Mouse (Mus musculus) embryonic facial prominence, embryonic 15.5 days (tissue): ENCODE data around the gene H2-T22. TPM values are rescaled to one million over a fixed set of nuclear protein-coding genes. Genes with fewer than 3 reads are reported as not detected.

ENCODE experiments used
- ATAC-seq: fragments of 200-750 bp; cut with Nextera tagmentation; 2 replicates; pipeline ENCODE4 v1.8.0; 2017; ENCODE audit warnings: low read depth, moderate TSS enrichment; ENCODE audit not compliant: insufficient number of reproducible peaks, low FRiP score, low TSS enrichment
- H3K27ac ChIP-seq: fragments of 300-500 bp; sonication (generic); replicated peaks from 2 replicates; pipeline ENCODE4 v1.5.1; 2015; ENCODE audit warnings: mild to moderate bottlenecking, inconsistent platforms
- H3K27me3 ChIP-seq: fragments of 300-500 bp; sonication (generic); 2 replicates; pipeline ENCODE4 v1.6.1; 2015; ENCODE audit warnings: inconsistent platforms
- H3K36me3 ChIP-seq: fragments of 300-500 bp; sonication (generic); 2 replicates; pipeline ENCODE4 v1.6.1; 2015; ENCODE audit warnings: mild to moderate bottlenecking, inconsistent platforms
- H3K4me1 ChIP-seq: fragments of 300-500 bp; sonication (generic); 2 replicates; pipeline ENCODE4 v1.6.1; 2015; ENCODE audit warnings: inconsistent platforms
- H3K4me2 ChIP-seq: fragments of 300-500 bp; sonication (generic); replicated peaks from 2 replicates; pipeline ENCODE4 v1.6.1; 2015; ENCODE audit warnings: mild to moderate bottlenecking, inconsistent platforms
- H3K4me3 ChIP-seq: fragments of 300-500 bp; sonication (generic); replicated peaks from 2 replicates; pipeline ENCODE4 v1.5.1; 2015; ENCODE audit warnings: mild to moderate bottlenecking, inconsistent platforms
- H3K9ac ChIP-seq: fragments of 300-500 bp; sonication (generic); 2 replicates; pipeline ENCODE4 v1.6.1; 2015; ENCODE audit warnings: inconsistent platforms
- H3K9me3 ChIP-seq: fragments of 300-500 bp; sonication (generic); replicated peaks from 2 replicates; pipeline ENCODE4 v1.6.1; 2016; ENCODE audit warnings: inconsistent platforms
- WGBS: fragments of 180-500 bp; shearing (Covaris S2); methylation state at CpG from one replicate; pipeline ENCODE4 v1.1.7; 2015; 5-methylcytosine and 5-hydroxymethylcytosine counted together
- polyA plus RNA-seq: library from polyadenylated mRNA; unstranded; fragments of >200 nt; fragmentation: Nextera tagmentation; extraction: Ambion mirVana; gene quantifications from 2 replicates; pipeline ENCODE4 v1.2.1, GENCODE M21; 2015

H2-T22 gene
- polyA plus RNA-seq, 1 experiment from 2014 or later = 27.2 TPM

DNA sequence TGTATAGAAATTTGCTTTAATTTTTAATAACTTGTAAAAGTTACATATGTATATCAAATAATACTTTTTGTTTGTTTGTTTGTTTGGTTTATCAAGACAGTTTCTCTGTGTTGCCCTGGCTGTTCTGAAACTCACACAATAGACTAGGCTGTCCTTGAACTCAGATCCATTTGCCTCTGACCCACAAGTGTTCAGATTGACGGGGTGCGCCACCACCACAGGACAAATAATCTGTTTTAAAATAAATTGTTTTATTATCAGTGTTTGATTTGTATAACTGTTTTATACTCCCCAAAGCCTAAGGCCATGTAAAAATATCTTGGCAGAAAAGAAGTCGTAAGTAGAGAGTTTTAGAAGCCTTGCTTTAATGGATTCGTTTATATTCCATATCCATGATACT, 14.9 kb downstream of the H2-T22 start:
- no peaks in the 10 kb centered on the region for H3K36me3 ChIP-seq
- H3K9me3 ChIP-seq = no peaks in the 10 kb centered on the region
- no peak overlapping the region for H3K9ac ChIP-seq
- no peak overlapping the region for H3K27ac ChIP-seq
- ATAC-seq = no peak
- WGBS = 85% methylated on average over 4 of the region's 4 CpGs
- no peaks in the 10 kb centered on the region for H3K27me3 ChIP-seq
- no peak overlapping the region for H3K4me2 ChIP-seq
- peaks cover 15% of the 10 kb centered on the region; the same call in 1 of the 2 replicates for H3K4me1 ChIP-seq
- H3K4me3 ChIP-seq = no peak overlapping the region

DNA sequence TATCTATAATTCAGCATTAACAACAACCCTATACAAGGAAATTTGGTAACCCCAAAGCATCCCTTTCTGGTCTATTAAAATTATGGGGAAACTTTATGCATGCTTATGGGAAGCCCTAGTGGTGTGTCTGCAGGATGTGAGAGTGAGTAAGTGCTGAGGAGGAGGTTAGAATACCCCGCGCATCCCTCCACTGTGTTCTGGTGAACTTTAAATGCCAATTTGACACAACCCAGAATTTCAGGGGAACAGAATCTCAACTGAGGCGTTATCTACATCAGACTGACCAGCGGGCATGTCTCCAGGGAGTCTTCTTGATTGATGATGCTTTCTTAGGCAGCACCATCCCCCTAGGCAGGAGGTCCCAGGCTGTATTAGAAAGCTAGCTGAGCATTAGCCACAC, 16.6 kb downstream of the H2-T22 start:
- H3K4me1 ChIP-seq = peaks cover 12% of the 10 kb centered on the region; the same call in 1 of the 2 replicates
- no peak overlapping the region for H3K27ac ChIP-seq
- H3K36me3 ChIP-seq = no peaks in the 10 kb centered on the region
- no peaks in the 10 kb centered on the region for H3K9me3 ChIP-seq
- H3K27me3 ChIP-seq = no peaks in the 10 kb centered on the region
- no peak overlapping the region for H3K4me2 ChIP-seq
- no peak overlapping the region for H3K4me3 ChIP-seq
- ATAC-seq = no peak
- WGBS = 85% methylated on average over 4 of the region's 4 CpGs
- no peak overlapping the region for H3K9ac ChIP-seq

DNA sequence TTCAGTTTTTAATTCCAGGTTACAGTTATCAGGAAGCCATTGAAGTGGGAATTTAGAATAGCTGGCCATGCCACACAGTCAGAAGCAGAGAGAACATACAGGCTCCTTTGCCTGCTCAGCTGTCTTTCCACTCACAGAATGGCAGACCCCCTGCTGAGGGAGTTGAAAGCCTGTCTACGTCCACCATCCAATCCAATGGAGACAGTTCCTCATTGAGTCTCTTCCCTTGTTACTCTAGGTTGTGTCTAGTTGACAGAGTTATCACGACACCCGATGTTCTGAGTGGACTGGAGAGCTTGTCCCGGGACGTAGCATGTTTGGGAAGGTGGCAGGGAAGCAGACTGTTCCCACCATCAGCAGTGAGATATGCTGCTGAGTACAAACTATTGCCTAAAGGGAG, 17.4 kb downstream of the H2-T22 start:
- ATAC-seq = no peak
- Histone ChIP-seq H3K27ac (no peak overlapping the region), H3K4me3 (no peak overlapping the region), H3K4me2 (no peak overlapping the region), H3K27me3 (no peaks in the 10 kb centered on the region), H3K9ac (no peak overlapping the region), H3K4me1 (peaks cover 16% of the 10 kb centered on the region), H3K36me3 (no peaks in the 10 kb centered on the region), H3K9me3 (no peaks in the 10 kb centered on the region)
- 80% methylated on average over 5 of the region's 5 CpGs for WGBS

DNA sequence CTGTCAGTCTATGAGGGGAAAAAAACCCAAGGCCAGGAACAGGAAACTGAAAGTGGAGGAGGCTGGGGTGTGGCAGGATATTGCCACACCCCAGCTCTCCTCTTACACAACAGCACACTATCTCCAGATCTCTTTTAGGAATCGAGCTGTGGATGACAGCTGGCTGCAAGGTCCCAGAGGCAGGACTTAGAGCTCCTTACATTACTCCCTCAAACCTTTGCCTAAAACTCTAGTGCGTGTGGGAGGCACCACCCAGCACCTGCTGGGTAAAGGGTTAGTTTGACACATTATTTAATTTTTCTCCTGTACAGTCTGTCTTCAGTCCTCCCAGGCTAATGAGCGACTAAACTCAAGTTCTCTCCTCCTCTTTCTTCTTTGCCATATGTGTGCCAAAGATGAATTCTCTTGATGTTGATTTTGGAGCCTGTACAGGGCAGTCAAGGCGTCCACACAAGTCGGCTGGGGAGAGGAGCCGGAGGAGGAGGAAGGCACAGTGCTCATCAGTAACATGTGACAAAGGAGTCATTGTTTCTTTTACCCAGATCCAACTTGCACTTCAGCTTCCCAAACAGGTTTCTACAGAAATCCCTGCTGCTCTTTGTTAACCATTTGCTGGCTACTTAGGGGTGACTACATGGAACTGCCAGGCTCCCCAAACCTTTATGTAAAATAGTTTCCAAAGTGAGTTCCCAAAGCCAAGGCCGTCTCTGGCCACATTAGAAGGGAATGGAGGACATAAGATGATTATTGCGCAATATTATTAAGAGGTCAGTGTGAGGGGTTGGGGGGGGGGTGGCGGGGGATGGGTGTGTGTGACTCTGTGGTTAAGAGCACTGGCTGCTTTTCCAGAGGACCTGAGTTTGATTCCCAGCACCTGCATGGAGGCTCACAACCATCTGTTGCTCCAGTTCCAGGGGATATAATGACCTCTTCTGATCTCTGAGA, 18.6 kb downstream of the H2-T22 start:
- Histone ChIP-seq H3K4me3 (no peak overlapping the region), H3K4me1 (peaks cover 16% of the 10 kb centered on the region), H3K9ac (no peak overlapping the region), H3K36me3 (no peaks in the 10 kb centered on the region), H3K4me2 (peak overlapping the region; percentile 15; the same call in 1 of the 2 replicates), H3K27ac (peak overlapping the region; percentile 77), H3K9me3 (no peaks in the 10 kb centered on the region), H3K27me3 (no peaks in the 10 kb centered on the region)
- 0 out of 2 replicates have a peak, but pooled peaks have one; percentile 47 for ATAC-seq
- 42% methylated on average over 9 of the region's 9 CpGs for WGBS

DNA sequence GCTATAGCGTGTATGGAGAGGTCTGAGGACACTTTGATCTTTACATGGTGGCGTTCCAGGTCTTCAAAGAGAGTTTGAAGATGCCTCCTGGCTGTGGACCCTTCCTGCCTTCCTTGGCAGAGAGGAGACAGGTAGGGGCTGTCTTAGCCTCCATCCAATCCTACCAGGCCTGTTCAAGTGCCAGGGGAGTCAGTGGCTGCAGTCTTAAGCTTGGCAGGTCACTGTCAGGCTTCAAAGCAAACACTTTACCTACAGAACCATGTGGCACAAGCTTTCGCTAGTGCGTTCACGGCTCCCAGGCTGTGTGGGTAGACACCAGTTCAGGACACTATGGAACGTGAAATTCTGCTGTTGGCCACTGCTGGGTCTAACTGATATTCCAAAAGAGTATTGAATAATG, 19.6 kb downstream of the H2-T22 start:
- Histone ChIP-seq H3K36me3 (no peaks in the 10 kb centered on the region), H3K27me3 (no peaks in the 10 kb centered on the region), H3K9ac (no peak overlapping the region), H3K9me3 (no peaks in the 10 kb centered on the region), H3K4me1 (peaks cover 16% of the 10 kb centered on the region), H3K4me2 (no peak overlapping the region), H3K4me3 (no peak overlapping the region), H3K27ac (peak overlapping the region; percentile 77; the same call in 1 of the 2 replicates)
- no peak for ATAC-seq
- WGBS = 86% methylated on average over 6 of the region's 6 CpGs

DNA sequence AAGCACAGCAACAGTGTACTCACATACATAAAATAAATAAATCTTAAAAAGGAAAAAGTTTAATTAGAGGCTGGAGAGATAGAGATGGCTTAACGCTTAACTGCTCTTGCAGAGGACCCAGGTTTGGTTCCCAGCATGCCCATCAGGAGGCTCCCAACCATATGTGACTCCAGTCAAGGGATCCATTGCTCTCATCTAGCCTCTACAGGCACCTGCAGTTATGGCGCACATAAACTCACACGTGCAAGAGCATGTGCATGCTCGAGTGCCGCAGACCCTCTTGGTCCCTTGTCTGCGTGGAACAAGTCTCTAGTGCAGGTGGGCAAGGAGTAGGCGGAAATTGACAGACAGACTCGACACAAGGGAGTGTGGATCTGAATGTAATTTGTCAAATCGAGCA, 20.4 kb downstream of the H2-T22 start:
- Histone ChIP-seq H3K9ac (no peak overlapping the region), H3K4me1 (peaks cover 16% of the 10 kb centered on the region), H3K9me3 (no peaks in the 10 kb centered on the region), H3K4me3 (no peak overlapping the region), H3K27me3 (no peaks in the 10 kb centered on the region), H3K4me2 (no peak overlapping the region), H3K36me3 (no peaks in the 10 kb centered on the region), H3K27ac (no peak overlapping the region)
- no peak for ATAC-seq
- 91% methylated on average over 9 of the region's 9 CpGs for whole genome bisulfite sequencing

DNA sequence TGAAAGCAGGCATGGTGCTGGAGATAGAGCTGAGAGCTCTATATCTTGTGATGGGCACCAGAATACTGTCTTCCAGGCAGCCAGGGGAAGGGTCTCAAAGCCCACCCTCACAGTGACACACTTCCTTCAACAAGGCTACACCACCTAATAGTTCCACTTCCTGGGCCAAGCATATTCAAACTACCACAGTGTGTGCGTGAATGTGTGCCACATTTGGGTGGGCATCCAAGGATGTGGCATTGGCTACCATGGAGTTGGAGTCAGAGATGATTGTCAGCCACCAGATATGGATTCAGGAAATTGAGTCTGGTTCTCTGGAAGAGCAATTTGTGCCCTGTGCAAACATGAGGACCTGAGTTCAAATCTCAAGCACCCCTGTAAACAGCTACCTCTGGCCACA, 21.2 kb downstream of the H2-T22 start:
- WGBS = 93% methylated on average over 1 of the region's 1 CpGs
- no peak overlapping the region for H3K4me3 ChIP-seq
- no peak overlapping the region for H3K4me2 ChIP-seq
- H3K9me3 ChIP-seq = no peaks in the 10 kb centered on the region
- H3K27me3 ChIP-seq = no peaks in the 10 kb centered on the region
- no peak overlapping the region for H3K27ac ChIP-seq
- peaks cover 16% of the 10 kb centered on the region for H3K4me1 ChIP-seq
- ATAC-seq = no peak
- H3K9ac ChIP-seq = no peak overlapping the region
- no peaks in the 10 kb centered on the region for H3K36me3 ChIP-seq

DNA sequence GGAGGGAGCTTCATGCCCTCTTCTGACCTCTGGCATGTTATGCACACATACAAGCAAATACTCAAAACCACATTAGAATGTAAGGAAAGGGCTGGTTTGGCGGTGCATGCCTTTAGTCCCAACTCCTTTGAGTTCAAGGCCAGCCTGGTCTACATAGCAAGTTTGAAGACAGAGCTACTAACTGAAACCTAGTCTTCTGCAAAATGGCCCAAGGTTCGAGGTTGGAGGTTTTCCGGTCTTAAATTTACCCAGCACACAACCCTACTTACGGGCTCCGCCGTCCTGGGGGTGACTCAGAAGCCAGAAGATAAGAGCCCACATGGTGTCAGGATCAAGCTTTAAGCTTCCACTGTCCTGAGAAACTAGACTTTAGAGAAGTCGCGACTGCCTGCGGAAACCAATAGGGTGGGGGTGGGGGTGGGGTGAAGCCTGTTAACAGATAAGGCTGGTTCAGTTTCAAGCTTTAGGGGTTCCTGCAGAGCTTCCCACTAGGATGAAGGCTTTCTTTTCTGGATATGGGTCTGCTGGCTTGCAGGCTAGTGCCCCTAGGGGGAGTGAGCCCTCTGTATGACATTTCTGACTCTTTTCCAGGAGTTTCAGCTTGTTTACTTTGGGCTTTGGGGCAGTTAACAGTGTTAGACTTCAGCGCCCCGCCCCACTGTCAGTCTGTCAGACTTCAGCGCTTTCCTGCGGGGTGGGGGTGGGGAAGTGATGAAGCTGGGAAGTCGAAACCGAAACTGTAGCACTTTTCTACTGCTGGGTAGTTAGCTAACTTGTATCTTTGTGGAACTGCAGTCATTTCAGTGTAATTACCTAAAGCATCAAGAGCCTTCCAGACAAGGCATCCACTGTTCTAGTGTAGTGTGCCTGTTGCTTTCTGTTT, 22.1 kb downstream of the H2-T22 start, which contains the start of gene H2-T24:
Gene H2-T24, minus strand, starts transcription at position 370 of the 883 bp plus-strand sequence.
- Histone ChIP-seq H3K9me3 (no peaks in the 10 kb centered on the region), H3K9ac (no peak within 1 kb of the TSS), H3K4me1 (peaks cover 16% of the 10 kb centered on the region), H3K4me2 (peak within 1 kb of the TSS; percentile 30), H3K27ac (peak within 1 kb of the TSS; percentile 11; the same call in 1 of the 2 replicates), H3K4me3 (peak within 1 kb of the TSS; percentile 21; the same call in 1 of the 2 replicates), H3K36me3 (no peaks in the 10 kb centered on the region), H3K27me3 (no peaks in the 10 kb centered on the region)
- 31% methylated on average over 15 of the region's 15 CpGs for WGBS
- no peak for ATAC-seq

DNA sequence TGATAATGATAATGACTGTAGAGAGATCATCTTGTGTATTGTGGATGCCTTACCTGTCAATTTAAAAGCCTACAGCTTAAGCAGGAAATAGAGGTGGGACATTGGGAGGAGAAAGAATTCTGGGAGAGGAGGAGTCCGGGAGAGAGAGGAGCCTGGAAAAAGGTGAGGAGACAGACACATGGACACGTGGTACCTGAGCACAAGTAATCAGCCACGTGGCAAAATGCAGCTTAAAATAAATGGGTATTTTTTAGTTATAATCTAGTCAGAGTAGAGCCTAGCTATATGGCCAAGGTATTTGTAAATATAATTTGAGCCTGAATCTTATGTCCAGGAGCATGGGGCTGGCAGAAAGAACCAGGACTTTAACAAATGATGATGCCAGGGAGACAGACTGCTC, 23.0 kb downstream of the H2-T22 start:
- Histone ChIP-seq H3K27ac (no peak overlapping the region; the same call in 1 of the 2 replicates), H3K4me3 (no peak overlapping the region), H3K36me3 (peaks cover 3% of the 10 kb centered on the region; the same call in 1 of the 2 replicates), H3K4me1 (peaks cover 16% of the 10 kb centered on the region), H3K4me2 (no peak overlapping the region), H3K9ac (no peak overlapping the region), H3K27me3 (no peaks in the 10 kb centered on the region), H3K9me3 (no peaks in the 10 kb centered on the region)
- ATAC-seq = no peak
- WGBS = 55% methylated on average over 3 of the region's 3 CpGs

DNA sequence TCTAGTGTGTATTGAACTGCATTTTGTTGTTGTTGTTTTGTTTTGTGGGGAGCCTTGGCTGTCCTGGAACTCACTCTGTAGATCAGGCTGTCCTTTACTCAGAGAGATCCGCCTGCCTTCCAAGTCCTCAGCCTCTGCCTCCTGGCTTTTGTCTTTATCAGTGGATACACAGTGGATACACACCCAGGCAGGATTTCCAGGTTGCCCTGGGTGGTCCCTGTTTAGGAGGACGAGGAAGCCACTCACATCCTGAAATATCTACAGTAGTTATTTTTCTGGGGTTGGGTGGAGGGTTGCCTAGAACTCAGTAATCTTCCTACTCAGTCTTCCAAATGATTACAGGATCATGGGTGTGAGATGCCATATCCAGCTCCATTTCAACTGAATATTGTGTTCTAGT, 23.6 kb downstream of the H2-T22 start:
- no peak overlapping the region for H3K27ac ChIP-seq
- WGBS = 59% methylated on average over 2 of the region's 2 CpGs
- ATAC-seq = no peak
- H3K36me3 ChIP-seq = peaks cover 8% of the 10 kb centered on the region; the same call in 1 of the 2 replicates
- peaks cover 15% of the 10 kb centered on the region for H3K4me1 ChIP-seq
- no peak overlapping the region for H3K9ac ChIP-seq
- no peak overlapping the region for H3K4me2 ChIP-seq
- no peak overlapping the region for H3K4me3 ChIP-seq
- H3K27me3 ChIP-seq = no peaks in the 10 kb centered on the region
- no peaks in the 10 kb centered on the region for H3K9me3 ChIP-seq

DNA sequence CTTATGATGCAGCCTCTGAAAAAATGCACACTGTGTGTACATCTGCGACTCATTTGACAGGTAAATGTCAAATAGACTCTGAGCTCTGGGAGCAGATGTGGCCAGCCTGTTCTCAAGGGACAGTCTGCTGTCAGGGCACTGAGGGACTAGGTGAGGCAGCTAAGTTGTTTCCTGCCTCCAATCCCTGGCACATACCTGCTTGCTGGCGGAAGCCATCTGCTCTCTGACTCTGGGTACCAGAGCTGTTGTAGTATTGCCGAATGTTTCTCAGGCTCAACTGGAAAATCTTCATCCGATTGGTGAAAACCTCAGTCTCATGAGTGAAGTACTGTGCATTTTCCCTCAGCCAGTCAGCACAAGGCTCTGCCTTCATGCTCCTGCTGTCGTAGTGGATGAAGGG, 25.5 kb downstream of the H2-T22 start:
- Histone ChIP-seq H3K4me3 (no peak overlapping the region), H3K9ac (no peak overlapping the region), H3K4me1 (peaks cover 4% of the 10 kb centered on the region; the same call in 1 of the 2 replicates), H3K36me3 (peaks cover 8% of the 10 kb centered on the region; the same call in 1 of the 2 replicates), H3K4me2 (no peak overlapping the region), H3K9me3 (no peaks in the 10 kb centered on the region), H3K27ac (no peak overlapping the region), H3K27me3 (no peaks in the 10 kb centered on the region)
- ATAC-seq = no peak
- 86% methylated on average over 5 of the region's 5 CpGs for WGBS
